Mouse (Mus musculus): ENCODE data around the gene Daam1.

DNA sequence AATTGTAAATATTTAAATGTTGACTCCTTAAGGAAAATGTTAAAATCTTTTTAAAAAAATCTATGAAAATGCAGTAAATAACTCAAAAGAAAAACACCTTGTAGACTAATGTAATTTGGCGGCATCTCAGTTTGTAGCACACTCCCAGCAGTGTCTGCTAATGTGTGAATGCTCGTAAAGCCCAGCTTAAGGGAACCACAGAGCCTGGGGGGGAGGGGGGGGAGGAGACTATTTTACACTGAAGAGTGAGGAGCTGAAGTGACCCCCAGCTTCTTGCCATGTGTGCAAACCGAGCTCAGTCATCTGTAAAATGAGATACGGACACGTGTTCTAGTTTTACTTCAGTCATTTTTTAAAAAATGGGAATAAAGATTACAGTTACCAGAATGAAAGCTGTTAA, 16.7 kb downstream of the Daam1 start:
- TF ChIP-seq CTCF (IDR thresholded peaks at IDR 0.05; ENCODE audit: extremely low read depth, insufficient read depth, low read length) (no peak), POLR2A (IDR thresholded peaks at IDR 0.05; ENCODE audit: extremely low read depth, insufficient read depth, low read length) (no peak)

Measured in cortical plate, adult 2 months (tissue).